Mouse (Mus musculus) megakaryocyte, embryonic 14.5 days (primary cell): Measurements from ENCODE around the gene Hadhb.
"Not testable (repeated sequence)": the region's sequence is repeated elsewhere in the genome, so short reads cannot be mapped to it uniquely, and the experiment has no call there.

Experiments used
- FLI1 ChIP-seq: IDR thresholded peaks from 2 replicates; pipeline ENCODE4 v1.6.1; 2012; ENCODE audit warnings: low read length, inconsistent platforms, mixed read lengths
- GATA1 ChIP-seq: IDR thresholded peaks from 3 replicates; pipeline ENCODE4 v1.6.1; 2012; ENCODE audit warnings: mixed read lengths, low read length, inconsistent platforms, borderline replicate concordance

- TF ChIP-seq GATA1, FLI1: not testable (repeated sequence)
These were observed 55.7 kb downstream of the Hadhb start for GRCm38 (mm10) chr5:30210758-30211157.
